18 mouse cellular contexts compared by ENCODE assay signal in genomic region chr19:43695514-43695964, GRCm38 (mm10). TPM values are rescaled to one million over a fixed set of nuclear protein-coding genes. Genes with fewer than 3 reads are reported as not detected.
DNase-seq lines count a peak whose midpoint lies in the region; ATAC-seq and TF ChIP-seq lines count a peak whose summit lies in the region.
"Had no signal": no experiment of that assay in that cellular context is flagged by ENCODE, and none has a peak within 500 bp of the region (broad histone marks: within the 10 kb centered on the region; RNA-seq: fewer than 3 reads in every experiment).

No protein-coding gene starts in this region.

- H3K9me3 ChIP-seq in kidney, embryonic 16.5 days (ENCODE audit: low read length) = no peaks in the 10 kb centered on the region
- no peaks in the 10 kb centered on the region for H3K9me3 ChIP-seq in G1E (replicated peaks)
- no peaks in the 10 kb centered on the region for H3K9me3 ChIP-seq in intestine, embryonic 14.5 days (ENCODE audit: control insufficient read depth, low read length)
- H3K9me3 ChIP-seq in stomach, embryonic 16.5 days (replicated peaks; ENCODE audit: control insufficient read depth, low read length) = no peaks in the 10 kb centered on the region
- no peaks in the 10 kb centered on the region for H3K9me3 ChIP-seq in neural tube, embryonic 15.5 days (replicated peaks)
- H3K9me3 ChIP-seq: lung, embryonic 15.5 days; neural tube, embryonic 12.5 days had no signal

- peaks cover 5% of the 10 kb centered on the region; the same call in 1 of the 2 replicates for H3K36me3 ChIP-seq in kidney, embryonic 16.5 days (ENCODE audit: insufficient read depth, low read length)
- peaks cover 62% of the 10 kb centered on the region for H3K36me3 ChIP-seq in G1E (replicated peaks)
- H3K36me3 ChIP-seq in intestine, embryonic 14.5 days (ENCODE audit: control insufficient read depth, insufficient read depth, low read length) = peaks cover 24% of the 10 kb centered on the region
- H3K36me3 ChIP-seq in stomach, embryonic 16.5 days (ENCODE audit: control insufficient read depth, insufficient read depth, low read length) = no peaks in the 10 kb centered on the region
- peaks cover 11% of the 10 kb centered on the region for H3K36me3 ChIP-seq in neural tube, embryonic 15.5 days

- H3K27ac ChIP-seq in kidney, embryonic 16.5 days (ENCODE audit: low read length) = peak overlapping the region; percentile 69; the same call in 1 of the 2 replicates
- H3K27ac ChIP-seq in intestine, embryonic 14.5 days (ENCODE audit: low read depth) = no peak overlapping the region; the same call in 1 of the 2 replicates
- H3K27ac ChIP-seq in stomach, embryonic 16.5 days (ENCODE audit: low read length) = peak overlapping the region; percentile 53
- no peak overlapping the region for H3K27ac ChIP-seq in neural tube, embryonic 15.5 days (replicated peaks)
- H3K27ac ChIP-seq: lung, embryonic 15.5 days; neural tube, embryonic 12.5 days had no signal

- no peak overlapping the region for H3K4me2 ChIP-seq in kidney, embryonic 16.5 days (replicated peaks; ENCODE audit: low read depth, low read length)
- no peak overlapping the region for H3K4me2 ChIP-seq in intestine, embryonic 14.5 days (ENCODE audit: low read length)
- H3K4me2 ChIP-seq in stomach, embryonic 16.5 days (ENCODE audit: low read depth, low read length) = no peak overlapping the region
- H3K4me2 ChIP-seq in neural tube, embryonic 15.5 days = no peak overlapping the region
- H3K4me2 ChIP-seq: heart, embryonic 11.5 days; lung, embryonic 15.5 days; neural tube, embryonic 12.5 days had no signal

- no peak overlapping the region for H3K9ac ChIP-seq in kidney, embryonic 16.5 days (replicated peaks; ENCODE audit: low read length)
- no peak overlapping the region for H3K9ac ChIP-seq in intestine, embryonic 14.5 days (ENCODE audit: low read length)
- H3K9ac ChIP-seq in stomach, embryonic 16.5 days (ENCODE audit: low read length) = no peak overlapping the region
- no peak overlapping the region for H3K9ac ChIP-seq in neural tube, embryonic 15.5 days (replicated peaks)
- H3K9ac ChIP-seq: lung, embryonic 15.5 days; neural tube, embryonic 12.5 days had no signal

- no peak for DNase-seq in kidney, postnatal 14 days
- peak; percentile 24 for DNase-seq in G1E (ENCODE audit: low spot score)
- no peak for DNase-seq in intestine, embryonic 14.5 days (ENCODE audit: low spot score)
- no peak for DNase-seq in thymus, postnatal 4 days
- DNase-seq: cerebellum, adult 11 months; gastrocnemius, postnatal 10 days; thymus, postnatal 14 days had no signal

- ATAC-seq in kidney, embryonic 16.5 days (ENCODE audit: low FRiP score, low TSS enrichment) = peak; percentile 77; the same call in 1 of the 2 replicates
- peak; percentile 78 for ATAC-seq in G1E (ENCODE audit: extremely low read depth, insufficient number of reproducible peaks, low FRiP score, poor library complexity, severe bottlenecking)
- ATAC-seq in intestine, embryonic 14.5 days (replicated peaks; ENCODE audit: low FRiP score, low TSS enrichment, low read depth) = peak; percentile 60
- peak; percentile 82 for ATAC-seq in stomach, embryonic 16.5 days (ENCODE audit: insufficient read depth, low FRiP score)
- no peak for ATAC-seq in neural tube, embryonic 15.5 days (ENCODE audit: low FRiP score)
- ATAC-seq: CD4-positive, CD25-positive, alpha-beta regulatory T cell, adult 4 months; hindbrain, embryonic 16.5 days; midbrain, embryonic 16.5 days; Patski had no signal

- WGBS in kidney, embryonic 16.5 days = 40% methylated on average over 10 of the region's 10 CpGs
- WGBS in intestine, embryonic 14.5 days = 51% methylated on average over 10 of the region's 10 CpGs
- 32% methylated on average over 10 of the region's 10 CpGs for WGBS in stomach, embryonic 16.5 days
- WGBS in neural tube, embryonic 15.5 days = 48% methylated on average over 10 of the region's 10 CpGs

- H3K27me3 ChIP-seq in kidney, embryonic 16.5 days (ENCODE audit: insufficient read depth, low read length) = no peaks in the 10 kb centered on the region
- no peaks in the 10 kb centered on the region for H3K27me3 ChIP-seq in G1E (ENCODE audit: insufficient read depth, low read length)
- no peaks in the 10 kb centered on the region for H3K27me3 ChIP-seq in intestine, embryonic 14.5 days (replicated peaks; ENCODE audit: control insufficient read depth, insufficient read depth, low read length)
- H3K27me3 ChIP-seq in stomach, embryonic 16.5 days (ENCODE audit: control insufficient read depth, insufficient read depth, low read length) = no peaks in the 10 kb centered on the region
- H3K27me3 ChIP-seq in neural tube, embryonic 15.5 days (replicated peaks) = no peaks in the 10 kb centered on the region
- H3K27me3 ChIP-seq: lung, embryonic 15.5 days; neural tube, embryonic 12.5 days; Patski had no signal

- H3K4me1 ChIP-seq in kidney, embryonic 16.5 days (ENCODE audit: insufficient read depth, low read length) = peaks cover 19% of the 10 kb centered on the region
- peaks cover 27% of the 10 kb centered on the region for H3K4me1 ChIP-seq in G1E (ENCODE audit: insufficient read depth, low read depth, low read length)
- peaks cover 4% of the 10 kb centered on the region; the same call in 1 of the 2 replicates for H3K4me1 ChIP-seq in intestine, embryonic 14.5 days (replicated peaks; ENCODE audit: control insufficient read depth, insufficient read depth, low read length)
- peaks cover 4% of the 10 kb centered on the region; the same call in 1 of the 2 replicates for H3K4me1 ChIP-seq in stomach, embryonic 16.5 days (ENCODE audit: control insufficient read depth, insufficient read depth, low read length)
- peaks cover 19% of the 10 kb centered on the region for H3K4me1 ChIP-seq in neural tube, embryonic 15.5 days
- H3K4me1 ChIP-seq: lung, embryonic 15.5 days had no signal

- H3K4me3 ChIP-seq in kidney, embryonic 16.5 days (ENCODE audit: low read length) = no peak overlapping the region
- H3K4me3 ChIP-seq in G1E (ENCODE audit: low read depth, low read length) = no peak overlapping the region; the same call in 1 of the 2 replicates
- no peak overlapping the region for H3K4me3 ChIP-seq in intestine, embryonic 14.5 days (ENCODE audit: low read depth, low read length)
- H3K4me3 ChIP-seq in stomach, embryonic 16.5 days (replicated peaks; ENCODE audit: low read length) = no peak overlapping the region
- no peak overlapping the region for H3K4me3 ChIP-seq in neural tube, embryonic 15.5 days (replicated peaks)
- H3K4me3 ChIP-seq: erythroblast, embryonic 14.5 days; lung, embryonic 15.5 days; neural tube, embryonic 12.5 days had no signal

- no peak for TF ChIP-seq CTCF in G1E (IDR thresholded peaks at IDR 0.05; ENCODE audit: low read depth, low read length)

RNA-seq across cellular contexts. Expression of gene Entpd7, which starts 6.1 kb away (rescaled TPM):
- polyA plus RNA-seq in kidney, embryonic 16.5 days (2015; fragmentation: Nextera tagmentation; extraction: Ambion mirVana) = 12.9 and 15.0 TPM in 2 replicates
- total RNA-seq in G1E (2014; fragmentation: Nextera tagmentation) = 19.9 and 21.1 TPM in 2 replicates
- total RNA-seq in G1E (2017) = 5.7 and 6.6 TPM in 2 replicates
- 1.8 and 2.2 TPM in 2 replicates for polyA plus RNA-seq in G1E (2012)
- polyA plus RNA-seq in intestine, embryonic 14.5 days (2014; fragmentation: Nextera tagmentation; extraction: Ambion mirVana) = 15.5 and 16.5 TPM in 2 replicates
- polyA plus RNA-seq in stomach, embryonic 16.5 days (2015; fragmentation: Nextera tagmentation; extraction: Ambion mirVana) = 14.6 and 15.3 TPM in 2 replicates
- polyA plus RNA-seq in neural tube, embryonic 15.5 days (2015; fragmentation: Nextera tagmentation; extraction: Ambion mirVana) = 8.9 and 9.5 TPM in 2 replicates

RNA-seq across cellular contexts. Expression of gene Slc25a28, which starts 20.9 kb away (rescaled TPM):
- 15.5 and 15.7 TPM in 2 replicates for polyA plus RNA-seq in kidney, embryonic 16.5 days (2015; fragmentation: Nextera tagmentation; extraction: Ambion mirVana)
- total RNA-seq in G1E (2014; fragmentation: Nextera tagmentation) (20.0 and 31.5 TPM in 2 replicates), G1E (2017) (32.2 and 39.9 TPM in 2 replicates)
- polyA plus RNA-seq in G1E (2012) = 48.4 and 52.3 TPM in 2 replicates
- polyA plus RNA-seq in intestine, embryonic 14.5 days (2014; fragmentation: Nextera tagmentation; extraction: Ambion mirVana) = 18.6 and 21.4 TPM in 2 replicates
- polyA plus RNA-seq in stomach, embryonic 16.5 days (2015; fragmentation: Nextera tagmentation; extraction: Ambion mirVana) = 11.2 and 13.1 TPM in 2 replicates
- 16.2 and 16.5 TPM in 2 replicates for polyA plus RNA-seq in neural tube, embryonic 15.5 days (2015; fragmentation: Nextera tagmentation; extraction: Ambion mirVana)

RNA-seq across cellular contexts. Expression of gene Cutc, which starts 57.3 kb away (rescaled TPM):
- 15.3 and 18.5 TPM in 2 replicates for polyA plus RNA-seq in kidney, embryonic 16.5 days (2015; fragmentation: Nextera tagmentation; extraction: Ambion mirVana)
- total RNA-seq in G1E (2014; fragmentation: Nextera tagmentation) (5.2 and 10.8 TPM in 2 replicates), G1E (2017) (17.3 and 23.3 TPM in 2 replicates)
- 2.6 and 2.8 TPM in 2 replicates for polyA plus RNA-seq in G1E (2012)
- polyA plus RNA-seq in intestine, embryonic 14.5 days (2014; fragmentation: Nextera tagmentation; extraction: Ambion mirVana) = 20.6 and 21.2 TPM in 2 replicates
- polyA plus RNA-seq in stomach, embryonic 16.5 days (2015; fragmentation: Nextera tagmentation; extraction: Ambion mirVana) = 16.3 and 18.3 TPM in 2 replicates
- 6.5 and 11.3 TPM in 2 replicates for polyA plus RNA-seq in neural tube, embryonic 15.5 days (2015; fragmentation: Nextera tagmentation; extraction: Ambion mirVana)

RNA-seq across cellular contexts. Expression of gene Cox15, which starts 57.3 kb away (rescaled TPM):
- polyA plus RNA-seq in kidney, embryonic 16.5 days (2015; fragmentation: Nextera tagmentation; extraction: Ambion mirVana) = 12.0 and 15.6 TPM in 2 replicates
- total RNA-seq in G1E (2014; fragmentation: Nextera tagmentation) (21.7 and 21.8 TPM in 2 replicates), G1E (2017) (15.3 and 18.8 TPM in 2 replicates)
- polyA plus RNA-seq in G1E (2012) = 5.3 and 5.9 TPM in 2 replicates
- polyA plus RNA-seq in intestine, embryonic 14.5 days (2014; fragmentation: Nextera tagmentation; extraction: Ambion mirVana) = 9.9 and 10.0 TPM in 2 replicates
- polyA plus RNA-seq in stomach, embryonic 16.5 days (2015; fragmentation: Nextera tagmentation; extraction: Ambion mirVana) = 10.0 and 10.8 TPM in 2 replicates
- 11.9 and 17.6 TPM in 2 replicates for polyA plus RNA-seq in neural tube, embryonic 15.5 days (2015; fragmentation: Nextera tagmentation; extraction: Ambion mirVana)

Comparison
In these comparisons a context has a peak if more than half of its experiments do, and no peak if none do; other contexts are left out.
1. H3K27ac ChIP-seq: peak in kidney, embryonic 16.5 days (single experiment) and stomach, embryonic 16.5 days (single experiment); none in intestine, embryonic 14.5 days (single experiment) and neural tube, embryonic 15.5 days (single experiment).